Mouse (Mus musculus): Measurements from ENCODE around the gene Rapgef2.

The Rapgef2 gene

GRCm38 (mm10) chr3:79168168-79168827 lies 118.0 kb downstream of the Rapgef2 start:
- DNase-seq (ENCODE audit: low read depth, low spot score): no peak

GRCm38 (mm10) chr3:79167586-79167985 lies 118.7 kb downstream of the Rapgef2 start:
- DNase-seq (ENCODE audit: low read depth, low spot score): no peak

GRCm38 (mm10) chr3:79161834-79162401 lies 124.4 kb downstream of the Rapgef2 start:
- peak; percentile 59 for DNase-seq (ENCODE audit: low read depth, low spot score)

- DNase-seq (ENCODE audit: low read depth, low spot score): peak; percentile 91
Measured at GRCm38 (mm10) chr3:79161093-79161723, 125.1 kb downstream of the Rapgef2 start.

DNA sequence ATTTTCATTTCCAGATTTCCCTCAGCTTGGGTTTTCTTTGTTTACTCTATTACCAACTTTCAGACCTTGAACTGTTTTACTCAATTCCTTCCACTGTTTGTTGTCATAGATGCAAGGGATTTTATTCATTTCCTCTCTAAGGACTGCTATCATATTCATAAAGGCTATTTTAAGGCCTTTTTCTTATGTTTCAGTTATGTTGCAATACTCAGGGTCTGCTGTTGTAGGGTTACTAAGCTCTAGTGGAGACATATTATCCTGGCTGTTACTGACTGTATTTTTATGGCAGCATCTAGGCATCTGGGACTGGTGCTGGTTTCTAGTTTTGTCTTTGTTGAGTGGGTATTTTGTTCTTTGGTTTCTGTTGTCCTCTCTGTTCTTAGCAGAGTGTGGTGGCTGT lies 128.1 kb downstream of the Rapgef2 start:
- no peak for DNase-seq (ENCODE audit: low read depth, low spot score)

- DNase-seq (ENCODE audit: low read depth, low spot score): peak; percentile 59
Measured at GRCm38 (mm10) chr3:79153039-79153487, 133.3 kb downstream of the Rapgef2 start.

DNA sequence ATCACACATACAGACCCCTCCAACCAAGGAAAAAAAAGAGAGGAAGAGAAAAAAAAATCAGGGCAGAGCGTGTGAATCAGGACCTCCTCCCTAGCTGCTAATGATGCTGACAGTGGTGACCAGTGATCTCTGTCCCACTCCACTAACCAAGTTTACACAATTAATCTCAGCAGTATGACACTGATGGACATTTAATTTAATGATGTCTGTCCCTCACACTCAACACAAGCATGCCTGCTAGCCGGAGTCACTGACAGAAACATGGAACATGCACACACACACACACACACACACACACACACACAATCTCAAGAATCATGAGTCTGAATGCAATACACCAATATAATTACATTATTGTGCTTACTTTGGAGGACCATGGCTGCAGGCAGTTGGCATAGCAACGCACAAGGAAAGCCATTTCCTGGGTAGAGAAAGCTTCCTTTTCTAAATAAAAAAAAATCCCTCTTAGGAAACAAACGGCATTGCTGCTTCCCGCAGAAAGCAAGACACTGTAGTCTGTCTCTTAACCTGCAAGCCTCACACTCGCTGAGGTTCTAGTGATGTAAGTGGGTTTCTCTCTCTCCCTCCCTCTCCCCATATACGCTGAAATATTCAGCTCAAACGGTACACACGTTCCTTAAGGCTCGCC lies 140.8 kb downstream of the Rapgef2 start:
- peak; percentile 79 for DNase-seq (ENCODE audit: low read depth, low spot score)

GRCm38 (mm10) chr3:79144672-79145406 lies 141.5 kb downstream of the Rapgef2 start:
- peak; percentile 85 for DNase-seq (ENCODE audit: low read depth, low spot score)

DNA sequence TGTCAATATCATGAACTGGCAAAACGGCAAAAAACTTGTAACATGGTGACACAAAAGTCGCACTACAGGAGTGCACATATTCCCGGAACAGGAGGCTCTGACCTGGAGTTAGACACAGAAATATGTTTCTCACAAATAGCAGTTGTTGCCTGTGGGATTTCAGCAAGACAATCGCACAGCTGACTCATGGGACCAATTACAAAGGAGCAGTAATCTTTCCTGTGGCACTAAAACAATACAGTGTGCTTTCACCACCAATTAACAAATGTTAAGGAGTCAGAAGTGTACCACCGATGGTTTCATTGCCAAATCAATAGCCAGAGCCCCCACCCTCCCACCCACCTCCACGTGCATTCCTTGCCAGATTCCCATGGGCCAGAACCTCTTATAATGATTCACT lies 142.2 kb downstream of the Rapgef2 start:
- DNase-seq (ENCODE audit: low read depth, low spot score): peak; percentile 67

DNA sequence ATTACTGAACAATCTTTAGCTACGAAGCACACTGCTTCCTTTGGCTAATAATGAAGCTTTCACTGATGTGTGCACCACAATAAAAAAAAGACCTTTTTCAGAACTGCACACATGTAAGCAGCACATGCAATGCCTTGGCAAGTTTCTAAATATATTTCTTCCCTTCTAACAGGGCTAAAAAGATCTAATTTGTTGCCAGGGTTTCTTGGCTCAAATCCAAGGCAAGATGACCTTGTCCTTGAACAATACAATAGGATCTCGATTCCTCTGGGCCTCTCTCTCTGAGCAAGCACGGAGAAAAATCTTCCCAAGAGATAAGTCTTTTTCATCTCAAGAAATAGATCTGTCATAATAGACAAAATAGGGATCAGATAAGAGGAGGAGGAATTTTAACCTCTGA lies 147.1 kb downstream of the Rapgef2 start:
- peak; percentile 60 for DNase-seq (ENCODE audit: low read depth, low spot score)

- DNase-seq (ENCODE audit: low read depth, low spot score): no peak
Measured at GRCm38 (mm10) chr3:79138601-79139000, 147.7 kb downstream of the Rapgef2 start.

DNA sequence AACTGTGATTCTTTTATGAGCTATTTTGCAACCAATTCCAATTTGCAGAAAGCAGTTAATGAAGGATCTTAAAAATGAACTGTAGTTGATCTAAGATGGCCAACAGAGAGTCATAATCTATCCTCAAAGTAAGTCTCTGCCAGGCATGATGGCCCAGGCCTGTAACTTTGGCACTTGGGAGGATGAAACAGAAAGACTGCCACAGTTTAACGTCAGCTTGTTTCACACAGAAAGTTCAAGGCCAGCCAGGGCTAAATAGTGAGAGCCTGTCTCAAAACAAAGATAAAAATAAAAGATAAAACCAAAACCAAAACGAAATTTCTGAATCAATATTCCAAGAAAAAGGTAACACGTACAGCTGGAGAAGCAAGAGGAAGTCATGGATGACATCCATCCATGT lies 155.3 kb downstream of the Rapgef2 start:
- no peak for DNase-seq (ENCODE audit: low read depth, low spot score)

GRCm38 (mm10) chr3:79129044-79129600 lies 157.2 kb downstream of the Rapgef2 start:
- peak; percentile 55 for DNase-seq (ENCODE audit: low read depth, low spot score)

- DNase-seq (ENCODE audit: low read depth, low spot score): no peak
Measured at GRCm38 (mm10) chr3:79127797-79128196, 158.5 kb downstream of the Rapgef2 start.

- DNase-seq (ENCODE audit: low read depth, low spot score): no peak
Measured at GRCm38 (mm10) chr3:79126857-79127256, 159.5 kb downstream of the Rapgef2 start.

GRCm38 (mm10) chr3:79121391-79121790 lies 164.9 kb downstream of the Rapgef2 start:
- no peak for DNase-seq (ENCODE audit: low read depth, low spot score)

DNA sequence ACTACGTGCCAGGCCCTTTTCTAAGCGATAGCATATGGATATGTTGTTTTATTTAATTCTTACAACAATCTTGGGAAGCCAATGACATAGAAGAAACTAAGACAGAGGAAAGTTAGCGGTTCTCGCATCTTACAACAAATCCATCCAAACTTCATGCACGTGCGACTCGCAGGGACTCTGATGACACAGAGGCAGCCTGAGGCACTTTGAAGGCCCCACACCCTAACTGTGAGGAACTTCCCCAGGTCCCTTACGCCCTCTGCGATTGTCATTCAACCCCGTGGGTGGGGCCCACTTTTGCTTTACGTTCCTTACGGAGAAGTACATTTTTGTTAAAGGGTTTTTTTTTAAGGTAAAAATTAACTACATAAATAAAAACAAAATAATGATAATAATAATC lies 166.3 kb downstream of the Rapgef2 start:
- no peak for DNase-seq (ENCODE audit: low read depth, low spot score)

DNA sequence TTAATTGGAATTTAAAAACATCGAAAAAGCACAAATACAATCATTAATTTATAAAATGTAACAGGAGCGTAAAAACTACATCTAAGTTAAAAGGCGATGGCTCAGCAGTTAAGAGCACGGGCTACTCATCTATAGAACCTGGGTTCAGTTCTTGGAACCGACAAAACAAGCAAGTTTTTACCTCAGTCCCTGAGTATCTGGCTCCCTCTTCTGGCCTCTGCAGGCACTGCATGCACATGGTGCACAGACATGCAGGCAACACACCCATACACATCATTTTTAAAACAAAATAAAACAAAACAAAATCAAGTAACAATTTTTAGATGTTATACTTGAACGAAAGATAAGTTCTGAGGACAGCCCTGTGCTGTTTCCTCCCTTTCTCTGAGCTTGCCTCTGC lies 176.2 kb downstream of the Rapgef2 start:
- no peak for DNase-seq (ENCODE audit: low read depth, low spot score)

- peak; percentile 78 for DNase-seq (ENCODE audit: low read depth, low spot score)
Measured at GRCm38 (mm10) chr3:79108246-79108645, 178.1 kb downstream of the Rapgef2 start.

DNA sequence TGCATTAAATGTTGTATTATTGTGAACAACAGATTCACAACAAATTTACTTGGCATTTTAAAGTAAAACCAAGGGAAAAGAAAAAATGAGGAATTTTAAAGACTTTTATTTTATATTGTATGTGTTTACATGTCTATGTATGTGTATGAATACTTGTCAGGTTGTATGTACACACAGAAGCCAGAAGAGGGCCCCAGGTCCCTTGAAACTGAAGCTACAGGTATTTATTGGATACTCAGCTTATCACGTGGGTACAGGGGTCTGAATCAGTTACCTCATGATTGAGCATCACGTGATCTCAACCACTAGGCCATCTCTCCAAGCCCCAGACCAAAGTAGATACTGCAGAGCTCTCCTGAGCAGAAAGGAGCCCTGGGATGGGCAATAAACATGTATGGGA lies 180.0 kb downstream of the Rapgef2 start:
- DNase-seq (ENCODE audit: low read depth, low spot score): no peak

DNA sequence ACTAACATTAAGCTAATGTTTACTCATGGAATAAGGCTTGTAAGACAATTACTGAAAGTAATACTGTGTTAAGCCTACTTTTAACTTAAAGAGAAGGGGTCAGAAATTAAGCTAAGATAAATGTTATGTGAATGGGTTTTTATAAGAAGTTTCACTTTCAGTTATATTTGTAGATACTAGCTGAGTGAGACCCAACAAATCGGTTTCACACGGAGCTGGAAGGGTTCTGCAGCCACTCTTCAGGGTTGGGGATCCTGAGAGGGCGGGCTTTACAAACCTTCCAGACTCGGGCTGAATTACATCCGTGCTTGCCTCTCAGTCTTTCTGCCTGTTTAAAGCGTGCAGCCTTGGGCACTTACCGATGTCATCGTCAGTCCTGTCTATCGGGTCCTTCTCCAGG lies 182.7 kb downstream of the Rapgef2 start:
- no peak for DNase-seq (ENCODE audit: low read depth, low spot score)

- no peak for DNase-seq (ENCODE audit: low read depth, low spot score)
Measured at GRCm38 (mm10) chr3:79101737-79102136, 184.6 kb downstream of the Rapgef2 start.

Measured in brain, adult 2 months (tissue).